In genomic region chr5:57755791-57756190, GRCm38 (mm10) we compare ENCODE assay signal across 12 mouse cellular contexts. TPM values are rescaled to one million over a fixed set of nuclear protein-coding genes. Genes with fewer than 3 reads are reported as not detected.
A peak's percentile ranks its signal among the peaks of the same experiment; 100 is the strongest.
DNase-seq lines count a peak whose midpoint lies in the region; ATAC-seq lines count a peak whose summit lies in the region.
"Had no signal": no experiment of that assay in that cellular context is flagged by ENCODE, and none has a peak within 500 bp of the region (broad histone marks: within the 10 kb centered on the region; RNA-seq: fewer than 3 reads in every experiment).

No protein-coding gene starts in this region.

- no peaks in the 10 kb centered on the region for H3K27me3 ChIP-seq in heart, embryonic 12.5 days (replicated peaks)
- no peaks in the 10 kb centered on the region for H3K27me3 ChIP-seq in hindbrain, embryonic 10.5 days (ENCODE audit: insufficient read depth, poor library complexity, severe bottlenecking)

- H3K9ac ChIP-seq in heart, embryonic 12.5 days, result no peak overlapping the region

- ATAC-seq in heart, embryonic 12.5 days (ENCODE audit: insufficient number of reproducible peaks, low FRiP score), result no peak

- H3K4me1 ChIP-seq in heart, embryonic 12.5 days (replicated peaks), result peaks cover 44% of the 10 kb centered on the region
- peaks cover 11% of the 10 kb centered on the region for H3K4me1 ChIP-seq in hindbrain, embryonic 10.5 days (replicated peaks)

- H3K36me3 ChIP-seq in heart, embryonic 12.5 days, result peaks cover 7% of the 10 kb centered on the region; the same call in 1 of the 2 replicates
- no peaks in the 10 kb centered on the region for H3K36me3 ChIP-seq in hindbrain, embryonic 10.5 days

- H3K9me3 ChIP-seq in heart, embryonic 12.5 days (replicated peaks), result no peaks in the 10 kb centered on the region; the same call in 1 of the 2 replicates
- no peaks in the 10 kb centered on the region for H3K9me3 ChIP-seq in hindbrain, embryonic 10.5 days

- H3K4me3 ChIP-seq in heart, embryonic 12.5 days, result no peak overlapping the region
- H3K4me3 ChIP-seq in hindbrain, embryonic 10.5 days, result no peak overlapping the region

- DNase-seq in heart, adult 18-20 months, result peak; percentile 43 to 63
- no peak for DNase-seq in heart, postnatal 36 days
- peak; percentile 23 for DNase-seq in urinary bladder, postnatal 14 days (ENCODE audit: low spot score)
- no peak for DNase-seq in urinary bladder, postnatal 10 days (ENCODE audit: low spot score)
- DNase-seq in telencephalon, adult 2 months (ENCODE audit: low read depth, low spot score), result peak; percentile 45
- no peak for DNase-seq in hindbrain, embryonic 10.5 days (ENCODE audit: low spot score)
- DNase-seq in adrenal gland, postnatal 36 days, result no peak
- DNase-seq: cerebellum, adult 9-11 months; kidney, adult 11 months; thymus, postnatal 4 days had no signal

- H3K27ac ChIP-seq in heart, embryonic 12.5 days (ENCODE audit: poor library complexity, severe bottlenecking), result peak overlapping the region; percentile 8; the same call in 1 of the 2 replicates
- H3K27ac ChIP-seq in hindbrain, embryonic 10.5 days, result no peak overlapping the region

- intact Hi-C loops in heart, postnatal 36 days (cut with DNase I), result no loop called here

- WGBS in heart, embryonic 12.5 days, result 3% methylated on average over 1 of the region's 1 CpGs
- 30% methylated on average over 1 of the region's 1 CpGs for WGBS in hindbrain, embryonic 10.5 days

- no peak overlapping the region for H3K4me2 ChIP-seq in heart, embryonic 12.5 days
- H3K4me2 ChIP-seq: liver, embryonic 11.5 days had no signal

RNA-seq across cellular contexts. Expression of gene Pcdh7, which starts 38.0 kb away (rescaled TPM):
- total RNA-seq in heart, adult 18-20 months (2021), result 10 to 100 TPM; 83.9 to 89.1 TPM
- total RNA-seq in heart, postnatal 36 days (2021), result 100 to 1,000 TPM; 105 to 107 TPM
- 25.9 TPM in 2 replicates for polyA plus RNA-seq in heart, embryonic 12.5 days (2016; fragmentation: Nextera tagmentation; extraction: Ambion mirVana)
- 4.2 and 6.3 TPM in 2 replicates for polyA plus RNA-seq in hindbrain, embryonic 10.5 days (2016; fragmentation: Nextera tagmentation; extraction: Ambion mirVana)
- 1 to 10 TPM; 1.7 to 3.2 TPM for total RNA-seq in adrenal gland, postnatal 36 days (2021)

Comparison
In these comparisons a context has a peak if more than half of its experiments do, and no peak if none do; other contexts are left out.
1. DNase-seq: peak in heart, adult 18-20 months (2 of 2), urinary bladder, postnatal 14 days (single experiment) and telencephalon, adult 2 months (single experiment); none in heart, postnatal 36 days (0 of 2), urinary bladder, postnatal 10 days (single experiment), hindbrain, embryonic 10.5 days (single experiment) and adrenal gland, postnatal 36 days (0 of 2).
2. RNA of gene Pcdh7, which starts 38.0 kb away (total RNA-seq): 105 to 107 TPM in heart, postnatal 36 days and 83.9 to 89.1 TPM in heart, adult 18-20 months; 1.7 to 3.2 TPM in adrenal gland, postnatal 36 days; every median in the first group is over 10 times any median in the second.